Mouse (Mus musculus): ENCODE results near the gene Atxn3. TPM values are rescaled to one million over a fixed set of nuclear protein-coding genes. Genes with fewer than 3 reads are reported as not detected.

Gene Atxn3
- polyA plus RNA-seq, 1 experiment from 2014 or later: 10.4 TPM

DNA sequence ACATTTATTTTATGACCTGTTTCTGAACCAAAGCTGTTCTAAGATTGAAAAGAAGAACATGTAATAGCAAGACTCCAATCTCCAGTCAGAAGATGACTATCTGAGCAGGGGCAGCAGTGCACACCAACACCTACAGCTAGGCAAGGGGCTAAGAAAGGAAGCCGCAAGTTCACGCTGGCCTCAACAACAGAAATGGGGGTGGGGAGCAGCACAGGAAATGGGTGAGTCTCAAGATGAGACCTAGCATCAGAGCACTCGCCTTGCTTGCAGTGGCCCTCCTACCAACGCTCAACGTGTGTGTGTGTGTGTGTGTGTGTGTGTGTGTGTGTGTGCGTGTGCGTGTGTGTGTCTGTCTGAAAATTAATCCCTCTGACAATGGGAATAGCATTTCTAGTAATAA is 60.9 kb downstream of the Atxn3 start:
- Histone ChIP-seq H3K27ac (replicated peaks; ENCODE audit: low read depth, low read length) (no peak overlapping the region), H3K9me3 (ENCODE audit: control insufficient read depth, low read length) (no peaks in the 10 kb centered on the region), H3K4me2 (ENCODE audit: low read depth, severe bottlenecking) (no peak overlapping the region), H3K4me3 (ENCODE audit: low read depth, low read length) (no peak overlapping the region), H3K36me3 (ENCODE audit: control insufficient read depth, insufficient read depth, low read length) (peaks cover 7% of the 10 kb centered on the region; the same call in 1 of the 2 replicates), H3K9ac (ENCODE audit: low read length) (no peak overlapping the region), H3K4me1 (ENCODE audit: control insufficient read depth, insufficient read depth, low read length) (no peaks in the 10 kb centered on the region), H3K27me3 (ENCODE audit: control insufficient read depth, insufficient read depth, low read length) (no peaks in the 10 kb centered on the region)
- WGBS: 85% methylated on average over 7 of the region's 7 CpGs
- no peak for ATAC-seq (ENCODE audit: insufficient number of reproducible peaks, low FRiP score, low TSS enrichment, low read depth)
- no peak for DNase-seq (ENCODE audit: low spot score)

DNA sequence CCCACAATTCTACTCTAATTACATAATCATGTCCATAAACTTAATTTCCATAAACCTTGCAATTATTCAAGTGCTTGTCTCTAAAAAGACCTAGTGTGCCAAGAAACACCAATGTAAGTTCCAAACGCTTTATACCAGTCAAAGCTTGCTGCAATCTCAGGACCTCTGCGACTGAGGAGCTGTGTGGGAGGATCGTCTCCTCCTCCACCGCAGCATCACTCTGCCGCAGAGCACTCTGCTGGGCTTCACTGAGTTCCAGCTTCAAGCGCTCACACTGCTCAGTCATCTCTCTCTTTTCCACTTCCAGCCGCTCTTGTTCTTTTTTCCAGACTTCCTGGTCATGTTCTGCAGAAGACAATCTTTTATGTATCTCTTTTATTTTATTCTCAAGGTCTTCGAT is 64.8 kb downstream of the Atxn3 start:
- no peaks in the 10 kb centered on the region for H3K4me1 ChIP-seq (ENCODE audit: control insufficient read depth, insufficient read depth, low read length)
- DNase-seq (ENCODE audit: low spot score) (no peak), ATAC-seq (ENCODE audit: insufficient number of reproducible peaks, low FRiP score, low TSS enrichment, low read depth) (no peak)
- H3K9me3 ChIP-seq (ENCODE audit: control insufficient read depth, low read length): no peaks in the 10 kb centered on the region
- H3K36me3 ChIP-seq (ENCODE audit: control insufficient read depth, insufficient read depth, low read length): peaks cover 10% of the 10 kb centered on the region
- WGBS: 88% methylated on average over 8 of the region's 8 CpGs
- no peak overlapping the region for H3K4me2 ChIP-seq (ENCODE audit: low read depth, severe bottlenecking)
- H3K4me3 ChIP-seq (ENCODE audit: low read depth, low read length): no peak overlapping the region
- H3K27me3 ChIP-seq (ENCODE audit: control insufficient read depth, insufficient read depth, low read length): no peaks in the 10 kb centered on the region
- no peak overlapping the region for H3K27ac ChIP-seq (replicated peaks; ENCODE audit: low read depth, low read length)
- no peak overlapping the region for H3K9ac ChIP-seq (ENCODE audit: low read length)

DNA sequence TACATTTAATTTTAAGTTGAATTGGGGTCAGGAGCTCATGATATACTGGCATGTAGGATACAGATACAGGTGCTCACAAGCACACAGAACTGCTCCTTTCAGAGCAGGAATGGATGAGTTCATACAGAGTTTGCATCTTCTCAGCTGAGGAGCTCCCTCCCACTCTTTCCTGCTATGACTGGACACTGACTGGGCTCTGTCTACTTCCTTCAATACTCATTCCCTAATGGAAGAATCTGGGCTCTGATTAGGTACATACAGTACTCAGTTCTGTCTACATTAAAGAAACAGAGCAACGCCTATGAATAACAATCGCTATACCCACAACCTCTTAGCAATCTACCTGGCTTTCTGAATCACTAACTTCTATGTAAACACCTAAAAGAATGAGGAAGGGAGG is 65.2 kb downstream of the Atxn3 start:
- peaks cover 10% of the 10 kb centered on the region for H3K36me3 ChIP-seq (ENCODE audit: control insufficient read depth, insufficient read depth, low read length)
- WGBS: 94% methylated on average over 2 of the region's 2 CpGs

DNA sequence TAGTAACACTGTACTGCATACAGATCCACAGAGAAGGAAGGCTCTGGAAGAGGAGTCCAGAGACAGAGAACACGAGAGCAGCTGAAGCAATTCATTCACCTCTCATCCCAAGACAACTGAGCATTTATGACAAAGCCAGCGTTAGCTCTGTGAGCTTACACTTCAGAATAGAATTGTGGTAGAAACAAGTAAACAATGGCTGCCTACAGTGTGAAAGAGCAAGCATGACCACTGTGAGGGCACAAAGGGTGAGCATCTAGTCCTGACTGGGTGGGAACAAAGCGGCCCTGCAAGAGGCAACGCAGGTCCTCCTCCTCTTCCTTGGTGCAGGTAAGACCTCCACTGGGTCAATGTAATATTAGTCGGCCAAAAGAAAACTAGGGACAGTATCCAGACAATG is 67.0 kb downstream of the Atxn3 start:
- no peak overlapping the region for H3K4me3 ChIP-seq (ENCODE audit: low read depth, low read length)
- peaks cover 10% of the 10 kb centered on the region for H3K36me3 ChIP-seq (ENCODE audit: control insufficient read depth, insufficient read depth, low read length)
- DNase-seq (ENCODE audit: low spot score): no peak
- H3K27ac ChIP-seq (replicated peaks; ENCODE audit: low read depth, low read length): no peak overlapping the region
- H3K9ac ChIP-seq (ENCODE audit: low read length): no peak overlapping the region
- H3K9me3 ChIP-seq (ENCODE audit: control insufficient read depth, low read length): no peaks in the 10 kb centered on the region
- H3K4me1 ChIP-seq (ENCODE audit: control insufficient read depth, insufficient read depth, low read length): no peaks in the 10 kb centered on the region
- no peaks in the 10 kb centered on the region for H3K27me3 ChIP-seq (ENCODE audit: control insufficient read depth, insufficient read depth, low read length)
- no peak for ATAC-seq (ENCODE audit: insufficient number of reproducible peaks, low FRiP score, low TSS enrichment, low read depth)
- H3K4me2 ChIP-seq (ENCODE audit: low read depth, severe bottlenecking): no peak overlapping the region
- 98% methylated on average over 5 of the region's 5 CpGs for WGBS

More for the DNA sequence above, 65.2 kb downstream of the Atxn3 start:
- Histone ChIP-seq H3K9ac (ENCODE audit: low read length) (no peak overlapping the region), H3K27me3 (ENCODE audit: control insufficient read depth, insufficient read depth, low read length) (no peaks in the 10 kb centered on the region), H3K4me1 (ENCODE audit: control insufficient read depth, insufficient read depth, low read length) (no peaks in the 10 kb centered on the region), H3K4me2 (ENCODE audit: low read depth, severe bottlenecking) (no peak overlapping the region), H3K4me3 (ENCODE audit: low read depth, low read length) (no peak overlapping the region), H3K9me3 (ENCODE audit: control insufficient read depth, low read length) (no peaks in the 10 kb centered on the region), H3K27ac (replicated peaks; ENCODE audit: low read depth, low read length) (no peak overlapping the region)
- DNase-seq (ENCODE audit: low spot score): no peak
- no peak for ATAC-seq (ENCODE audit: insufficient number of reproducible peaks, low FRiP score, low TSS enrichment, low read depth)

DNA sequence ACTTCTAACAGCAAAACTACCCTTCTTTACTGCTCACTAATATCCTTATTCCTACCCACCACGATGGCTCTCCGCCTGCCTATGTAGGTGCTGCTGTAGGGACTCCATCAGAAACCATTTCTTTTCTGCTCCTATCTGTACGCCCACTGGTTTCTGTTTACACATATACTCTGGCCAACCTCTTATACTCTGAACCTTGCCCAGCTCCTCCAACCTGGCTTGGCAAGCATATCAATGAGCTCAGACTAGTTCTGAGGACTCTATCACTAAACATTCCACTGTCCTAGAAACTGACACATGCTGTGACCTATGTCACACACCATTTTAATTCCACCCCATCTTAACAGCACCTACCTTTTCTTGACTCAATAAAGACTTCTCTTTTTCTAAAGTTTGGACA is 68.7 kb downstream of the Atxn3 start:
- Histone ChIP-seq H3K4me3 (ENCODE audit: low read depth, low read length) (no peak overlapping the region), H3K9ac (ENCODE audit: low read length) (no peak overlapping the region), H3K9me3 (ENCODE audit: control insufficient read depth, low read length) (no peaks in the 10 kb centered on the region), H3K4me1 (ENCODE audit: control insufficient read depth, insufficient read depth, low read length) (no peaks in the 10 kb centered on the region), H3K27ac (replicated peaks; ENCODE audit: low read depth, low read length) (no peak overlapping the region), H3K36me3 (ENCODE audit: control insufficient read depth, insufficient read depth, low read length) (peaks cover 12% of the 10 kb centered on the region), H3K27me3 (ENCODE audit: control insufficient read depth, insufficient read depth, low read length) (no peaks in the 10 kb centered on the region), H3K4me2 (ENCODE audit: low read depth, severe bottlenecking) (no peak overlapping the region)
- 92% methylated on average over 3 of the region's 3 CpGs for WGBS
- ATAC-seq (ENCODE audit: insufficient number of reproducible peaks, low FRiP score, low TSS enrichment, low read depth): no peak
- no peak for DNase-seq (ENCODE audit: low spot score)

DNA sequence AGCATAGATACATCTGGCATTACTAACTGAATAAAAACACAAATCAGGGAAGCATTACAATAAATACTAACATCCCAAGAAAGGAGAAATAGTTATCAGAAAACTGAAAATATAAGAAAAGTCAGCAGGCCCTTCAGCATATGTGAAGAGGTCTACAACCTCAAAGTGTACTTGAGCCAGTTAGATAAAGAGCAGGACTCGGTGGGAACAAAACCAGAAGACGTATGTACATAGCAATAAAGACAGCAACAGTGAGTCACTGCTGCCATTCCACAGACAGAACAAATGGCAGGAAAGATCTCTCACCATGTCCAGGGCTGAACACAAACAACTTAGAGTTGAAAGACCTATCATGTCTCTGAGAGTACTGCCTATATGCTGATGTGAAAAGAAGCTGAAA is 69.7 kb downstream of the Atxn3 start:
- H3K4me1 ChIP-seq (ENCODE audit: control insufficient read depth, insufficient read depth, low read length): no peaks in the 10 kb centered on the region
- no peaks in the 10 kb centered on the region for H3K27me3 ChIP-seq (ENCODE audit: control insufficient read depth, insufficient read depth, low read length)
- no peak overlapping the region for H3K27ac ChIP-seq (replicated peaks; ENCODE audit: low read depth, low read length)
- peaks cover 12% of the 10 kb centered on the region for H3K36me3 ChIP-seq (ENCODE audit: control insufficient read depth, insufficient read depth, low read length)
- ATAC-seq (ENCODE audit: insufficient number of reproducible peaks, low FRiP score, low TSS enrichment, low read depth): no peak
- no peak for DNase-seq (ENCODE audit: low spot score)
- WGBS: 92% methylated on average over 2 of the region's 2 CpGs
- H3K9ac ChIP-seq (ENCODE audit: low read length): no peak overlapping the region
- no peak overlapping the region for H3K4me2 ChIP-seq (ENCODE audit: low read depth, severe bottlenecking)
- H3K4me3 ChIP-seq (ENCODE audit: low read depth, low read length): no peak overlapping the region
- H3K9me3 ChIP-seq (ENCODE audit: control insufficient read depth, low read length): no peaks in the 10 kb centered on the region

DNA sequence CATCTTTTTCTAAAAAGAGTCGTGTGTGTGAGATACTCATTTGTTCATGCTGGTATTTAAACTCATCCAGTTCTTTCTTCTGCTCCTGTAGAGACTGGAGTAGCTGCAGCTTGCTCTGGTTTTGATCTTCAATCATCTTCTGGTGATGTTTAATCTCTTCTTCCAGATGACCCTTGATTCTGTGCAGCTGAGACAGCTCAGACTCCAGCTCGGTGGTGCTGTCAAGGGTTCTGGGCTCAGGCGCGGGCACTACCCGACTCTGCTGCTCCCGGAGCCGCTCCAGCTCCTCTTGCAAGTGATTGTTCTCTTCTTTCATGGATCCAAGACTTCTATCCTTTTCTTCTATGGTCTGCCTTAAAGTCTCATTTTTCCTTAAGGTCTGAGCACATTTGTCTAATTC is 73.1 kb downstream of the Atxn3 start:
- H3K4me2 ChIP-seq (ENCODE audit: low read depth, severe bottlenecking): no peak overlapping the region
- peaks cover 4% of the 10 kb centered on the region; the same call in 1 of the 2 replicates for H3K36me3 ChIP-seq (ENCODE audit: control insufficient read depth, insufficient read depth, low read length)

DNA sequence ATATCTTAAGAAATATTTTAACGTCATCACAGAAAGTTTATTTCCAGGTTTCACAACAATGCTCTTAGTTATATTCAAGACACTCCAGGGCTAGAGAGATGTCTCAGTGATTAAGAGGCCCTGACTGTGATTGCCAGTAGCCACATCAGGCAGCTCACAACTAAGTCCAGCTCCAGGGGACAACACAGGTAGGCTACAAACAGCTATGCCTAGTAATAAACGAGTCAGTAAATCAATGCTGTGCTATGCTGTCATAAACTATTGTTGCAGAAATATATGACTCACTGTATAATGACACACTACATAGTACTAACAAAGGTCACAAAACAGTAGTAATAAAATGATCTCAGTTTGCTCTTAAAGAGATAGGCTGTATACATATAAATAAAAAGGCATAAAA is 81.7 kb downstream of the Atxn3 start:
- no peak overlapping the region for H3K27ac ChIP-seq (replicated peaks; ENCODE audit: low read depth, low read length)
- no peak overlapping the region for H3K9ac ChIP-seq (ENCODE audit: low read length)
- no peaks in the 10 kb centered on the region; the same call in 1 of the 2 replicates for H3K36me3 ChIP-seq (ENCODE audit: control insufficient read depth, insufficient read depth, low read length)
- H3K4me3 ChIP-seq (ENCODE audit: low read depth, low read length): no peak overlapping the region
- no peaks in the 10 kb centered on the region for H3K4me1 ChIP-seq (ENCODE audit: control insufficient read depth, insufficient read depth, low read length)
- whole genome bisulfite sequencing: 92% methylated on average over 2 of the region's 2 CpGs
- DNase-seq (ENCODE audit: low spot score) (no peak), ATAC-seq (ENCODE audit: insufficient number of reproducible peaks, low FRiP score, low TSS enrichment, low read depth) (no peak)
- no peak overlapping the region for H3K4me2 ChIP-seq (ENCODE audit: low read depth, severe bottlenecking)
- no peaks in the 10 kb centered on the region for H3K27me3 ChIP-seq (ENCODE audit: control insufficient read depth, insufficient read depth, low read length)
- no peaks in the 10 kb centered on the region for H3K9me3 ChIP-seq (ENCODE audit: control insufficient read depth, low read length)

More for the DNA sequence above, 73.1 kb downstream of the Atxn3 start:
- Histone ChIP-seq H3K4me3 (ENCODE audit: low read depth, low read length) (no peak overlapping the region), H3K4me1 (ENCODE audit: control insufficient read depth, insufficient read depth, low read length) (no peaks in the 10 kb centered on the region), H3K9me3 (ENCODE audit: control insufficient read depth, low read length) (no peaks in the 10 kb centered on the region), H3K9ac (ENCODE audit: low read length) (no peak overlapping the region), H3K27me3 (ENCODE audit: control insufficient read depth, insufficient read depth, low read length) (no peaks in the 10 kb centered on the region), H3K27ac (replicated peaks; ENCODE audit: low read depth, low read length) (no peak overlapping the region)
- 97% methylated on average over 7 of the region's 7 CpGs for whole genome bisulfite sequencing
- ATAC-seq (ENCODE audit: insufficient number of reproducible peaks, low FRiP score, low TSS enrichment, low read depth): no peak
- no peak for DNase-seq (ENCODE audit: low spot score)

DNA sequence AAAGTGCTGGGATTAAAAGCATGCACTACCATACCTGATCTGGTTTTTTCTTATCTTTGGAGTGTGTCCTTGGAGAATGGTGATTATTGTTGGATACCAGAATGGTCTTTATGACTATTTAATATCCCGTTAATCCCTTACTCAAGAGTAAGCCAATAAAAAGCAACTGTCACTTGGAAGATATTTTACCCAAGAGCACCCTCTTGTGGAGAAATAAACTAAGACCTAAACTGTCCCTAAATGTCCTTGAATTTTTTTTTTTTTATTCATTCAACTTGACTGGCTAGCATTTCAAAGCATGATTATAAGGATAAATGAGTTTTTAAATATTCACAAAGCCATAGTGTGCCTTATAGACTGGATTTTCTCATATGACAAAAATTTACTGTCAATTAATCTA is 82.9 kb downstream of the Atxn3 start:
- DNase-seq (ENCODE audit: low spot score) (no peak), ATAC-seq (ENCODE audit: insufficient number of reproducible peaks, low FRiP score, low TSS enrichment, low read depth) (no peak)
- H3K9ac ChIP-seq (ENCODE audit: low read length): no peak overlapping the region
- H3K4me1 ChIP-seq (ENCODE audit: control insufficient read depth, insufficient read depth, low read length): no peaks in the 10 kb centered on the region
- no peak overlapping the region for H3K4me2 ChIP-seq (ENCODE audit: low read depth, severe bottlenecking)
- H3K9me3 ChIP-seq (ENCODE audit: control insufficient read depth, low read length): no peaks in the 10 kb centered on the region
- 53% methylated on average over 1 of the region's 1 CpGs for WGBS
- no peaks in the 10 kb centered on the region for H3K27me3 ChIP-seq (ENCODE audit: control insufficient read depth, insufficient read depth, low read length)
- no peak overlapping the region for H3K4me3 ChIP-seq (ENCODE audit: low read depth, low read length)
- no peaks in the 10 kb centered on the region; the same call in 1 of the 2 replicates for H3K36me3 ChIP-seq (ENCODE audit: control insufficient read depth, insufficient read depth, low read length)
- no peak overlapping the region for H3K27ac ChIP-seq (replicated peaks; ENCODE audit: low read depth, low read length)
